Mouse (Mus musculus) embryonic fibroblast, embryonic 13.5 days (primary cell): Measurements from ENCODE around the gene Mrpl17.
"Not testable (repeated sequence)": the region's sequence is repeated elsewhere in the genome, so short reads cannot be mapped to it uniquely, and the experiment has no call there.

Source experiments
- CTCF ChIP-seq: IDR thresholded peaks from 2 replicates; pipeline ENCODE4 v1.5.1; 2011; ENCODE audit warnings: mild to moderate bottlenecking, control low read depth, low read length, moderate library complexity, borderline replicate concordance; ENCODE audit not compliant: insufficient read depth
- POLR2A ChIP-seq: IDR thresholded peaks from 2 replicates; pipeline ENCODE4 v1.6.1; 2011; ENCODE audit warnings: low read depth, mild to moderate bottlenecking, control low read depth, low read length, moderate library complexity

DNA sequence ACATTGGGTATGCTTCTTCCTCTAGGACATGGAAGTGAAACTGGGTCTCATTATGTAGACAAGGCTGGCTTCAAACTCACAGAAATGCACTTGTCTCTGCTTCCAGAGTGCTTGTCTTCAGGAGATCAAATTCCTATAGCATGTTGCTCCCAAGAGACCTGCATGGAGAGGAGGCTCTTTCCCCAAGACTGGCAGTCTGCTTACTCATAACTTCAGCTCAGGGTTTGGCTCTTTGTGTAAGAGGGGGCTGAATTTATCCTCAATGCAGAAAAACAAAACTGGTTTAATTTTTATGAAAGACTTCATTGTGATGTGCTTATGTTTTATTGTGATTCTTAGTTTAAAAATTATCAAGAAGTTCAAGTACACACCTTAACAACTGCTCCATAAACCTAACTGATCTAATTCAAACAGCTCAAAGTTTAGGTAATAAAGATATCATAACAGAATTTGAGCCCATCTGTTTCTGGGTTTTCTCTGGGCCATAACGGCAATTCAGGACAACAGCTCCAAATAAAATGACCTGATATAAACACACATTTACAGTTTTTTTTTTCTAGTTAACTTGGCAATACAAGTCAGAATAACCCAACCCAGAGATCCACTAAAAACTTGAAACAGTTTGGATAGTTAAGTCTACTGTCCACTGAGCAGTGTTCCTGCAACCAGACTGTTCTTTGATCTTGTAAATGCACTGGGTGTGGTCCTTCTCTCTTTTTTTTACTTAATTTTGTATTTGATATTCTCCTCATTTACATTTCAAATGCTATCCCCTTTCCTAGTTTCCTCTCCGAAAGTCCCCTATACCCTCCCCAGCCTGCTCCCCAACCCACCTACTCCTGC lies 45.0 kb upstream of the Mrpl17 start:
- TF ChIP-seq CTCF, POLR2A: not testable (repeated sequence)
